ENCODE assay signal across 9 mouse cellular contexts in genomic region chr17:63430395-63431075, GRCm38 (mm10).
A peak's percentile ranks its signal among the peaks of the same experiment; 100 is the strongest.
DNase-seq lines count a peak whose midpoint lies in the region; ATAC-seq lines count a peak whose summit lies in the region.
"Had no signal": no experiment of that assay in that cellular context is flagged by ENCODE, and none has a peak within 500 bp of the region (broad histone marks: within the 10 kb centered on the region; RNA-seq: fewer than 3 reads in every experiment).

No protein-coding gene starts in this region.

- H3K4me2 ChIP-seq in heart, embryonic 14.5 days (ENCODE audit: low read length) = peak overlapping the region; percentile 59
- peak overlapping the region; percentile 33 for H3K4me2 ChIP-seq in embryonic facial prominence, embryonic 12.5 days (replicated peaks)
- peak overlapping the region; percentile 19; the same call in 1 of the 2 replicates for H3K4me2 ChIP-seq in midbrain, embryonic 16.5 days (ENCODE audit: low read length)

- H3K4me1 ChIP-seq in heart, embryonic 14.5 days (ENCODE audit: control insufficient read depth in 2 of 2, insufficient read depth in 2 of 2, low read length in 2 of 2) = peaks cover 4% of the 10 kb centered on the region in 2 experiments; a peak in 2 of 4 replicates
- H3K4me1 ChIP-seq in embryonic facial prominence, embryonic 12.5 days = no peaks in the 10 kb centered on the region
- peaks cover 7% of the 10 kb centered on the region for H3K4me1 ChIP-seq in limb, embryonic 10.5 days
- H3K4me1 ChIP-seq in midbrain, embryonic 16.5 days (ENCODE audit: control insufficient read depth, insufficient read depth, low read length) = no peaks in the 10 kb centered on the region

- no peaks in the 10 kb centered on the region for H3K9me3 ChIP-seq in heart, embryonic 14.5 days (ENCODE audit: control insufficient read depth, low read length)
- H3K9me3 ChIP-seq in embryonic facial prominence, embryonic 12.5 days = no peaks in the 10 kb centered on the region
- H3K9me3 ChIP-seq in limb, embryonic 10.5 days (replicated peaks) = no peaks in the 10 kb centered on the region
- no peaks in the 10 kb centered on the region for H3K9me3 ChIP-seq in midbrain, embryonic 16.5 days (replicated peaks; ENCODE audit: control insufficient read depth, low read length, poor library complexity, severe bottlenecking)

- no peak for ATAC-seq in heart, embryonic 14.5 days (ENCODE audit: insufficient number of reproducible peaks, insufficient read depth, low FRiP score, low read depth)
- no peak for ATAC-seq in embryonic facial prominence, embryonic 12.5 days (ENCODE audit: insufficient number of reproducible peaks, insufficient read depth, low FRiP score, low TSS enrichment)
- ATAC-seq in midbrain, embryonic 16.5 days = no peak; the same call in 1 of the 2 replicates
- ATAC-seq: Patski had no signal

- H3K9ac ChIP-seq in heart, embryonic 14.5 days (ENCODE audit: low read length) = peak overlapping the region; percentile 6; the same call in 1 of the 2 replicates
- H3K9ac ChIP-seq in embryonic facial prominence, embryonic 12.5 days = no peak overlapping the region
- no peak overlapping the region for H3K9ac ChIP-seq in midbrain, embryonic 16.5 days (ENCODE audit: low read depth, low read length)

- H3K27ac ChIP-seq in heart, embryonic 14.5 days (replicated peaks in 1 of 2; ENCODE audit: control insufficient read depth in 1 of 2, insufficient read depth in 1 of 2, low read depth in 2 of 2, low read length in 2 of 2) = no peak overlapping the region
- no peak overlapping the region for H3K27ac ChIP-seq in embryonic facial prominence, embryonic 12.5 days
- no peak overlapping the region for H3K27ac ChIP-seq in limb, embryonic 10.5 days
- H3K27ac ChIP-seq in midbrain, embryonic 16.5 days (ENCODE audit: low read length) = no peak overlapping the region

- H3K36me3 ChIP-seq in heart, embryonic 14.5 days (ENCODE audit: control insufficient read depth, insufficient read depth, low read length) = no peaks in the 10 kb centered on the region
- no peaks in the 10 kb centered on the region for H3K36me3 ChIP-seq in embryonic facial prominence, embryonic 12.5 days
- H3K36me3 ChIP-seq in limb, embryonic 10.5 days = no peaks in the 10 kb centered on the region
- no peaks in the 10 kb centered on the region for H3K36me3 ChIP-seq in midbrain, embryonic 16.5 days (ENCODE audit: control insufficient read depth, insufficient read depth, low read length)

- no peaks in the 10 kb centered on the region for H3K27me3 ChIP-seq in heart, embryonic 14.5 days (ENCODE audit: control insufficient read depth, insufficient read depth, low read length)
- H3K27me3 ChIP-seq in embryonic facial prominence, embryonic 12.5 days = no peaks in the 10 kb centered on the region
- no peaks in the 10 kb centered on the region for H3K27me3 ChIP-seq in limb, embryonic 10.5 days (ENCODE audit: low read depth, poor library complexity, severe bottlenecking)
- no peaks in the 10 kb centered on the region for H3K27me3 ChIP-seq in midbrain, embryonic 16.5 days (ENCODE audit: control insufficient read depth, insufficient read depth, low read depth, low read length)
- H3K27me3 ChIP-seq: Patski had no signal

- intact Hi-C loops in heart, postnatal 14 days (cut with DNase I) = no loop called here
- intact Hi-C loops in left cerebral cortex, postnatal 36 days (cut with DNase I) = loop anchor here (5.0 kb wide), 1 partner anchor 37 kb away; no protein-coding TSS in a partner anchor

- no peak for DNase-seq in heart, postnatal 14 days
- no peak for DNase-seq in limb, embryonic 10.5 days (ENCODE audit: low spot score)
- DNase-seq in left cerebral cortex, adult 8-10 months (ENCODE audit: low spot score in 2 of 2) = no peak
- no peak for DNase-seq in adrenal gland, postnatal 36 days
- DNase-seq in left cerebral cortex, postnatal 36 days (ENCODE audit: low spot score in 2 of 2) = no peak

- WGBS in heart, embryonic 14.5 days = 45% methylated on average over 17 of the region's 17 CpGs
- 71% methylated on average over 17 of the region's 17 CpGs for WGBS in embryonic facial prominence, embryonic 12.5 days
- WGBS in limb, embryonic 10.5 days = 66% methylated on average over 17 of the region's 17 CpGs
- WGBS in midbrain, embryonic 16.5 days = 78% methylated on average over 17 of the region's 17 CpGs

- H3K4me3 ChIP-seq in heart, embryonic 14.5 days (ENCODE audit: control insufficient read depth in 1 of 2, insufficient read depth in 1 of 2, low read depth in 1 of 2, low read length in 2 of 2) = peak overlapping the region; percentile 29 to 42
- H3K4me3 ChIP-seq in embryonic facial prominence, embryonic 12.5 days = 0 out of 2 replicates have a peak overlapping the region, but pooled peaks have one; percentile 3
- peak overlapping the region; percentile 28 for H3K4me3 ChIP-seq in limb, embryonic 10.5 days
- H3K4me3 ChIP-seq in midbrain, embryonic 16.5 days (ENCODE audit: low read depth, low read length) = no peak overlapping the region
